Mouse (Mus musculus): Measurements from ENCODE around the gene Cks1b. TPM values are rescaled to one million over a fixed set of nuclear protein-coding genes. Genes with fewer than 3 reads are reported as not detected.
A peak's percentile ranks its signal among the peaks of the same experiment; 100 is the strongest.
"Not testable (repeated sequence)": the region's sequence is repeated elsewhere in the genome, so short reads cannot be mapped to it uniquely, and the experiment has no call there.

The Cks1b gene
- total RNA-seq, 2 experiments from 2014 or later, result 5.1 to 5.4 TPM

- intact Hi-C loops (cut with DNase I), result no loop called here
- peak; percentile 92 to 93 for DNase-seq
Observed at GRCm38 (mm10) chr3:89430171-89431159, 12.3 kb upstream of the Cks1b start, which contains the start of gene Pygo2. Gene Pygo2 (plus strand): TSS chr3:89430214.

DNA sequence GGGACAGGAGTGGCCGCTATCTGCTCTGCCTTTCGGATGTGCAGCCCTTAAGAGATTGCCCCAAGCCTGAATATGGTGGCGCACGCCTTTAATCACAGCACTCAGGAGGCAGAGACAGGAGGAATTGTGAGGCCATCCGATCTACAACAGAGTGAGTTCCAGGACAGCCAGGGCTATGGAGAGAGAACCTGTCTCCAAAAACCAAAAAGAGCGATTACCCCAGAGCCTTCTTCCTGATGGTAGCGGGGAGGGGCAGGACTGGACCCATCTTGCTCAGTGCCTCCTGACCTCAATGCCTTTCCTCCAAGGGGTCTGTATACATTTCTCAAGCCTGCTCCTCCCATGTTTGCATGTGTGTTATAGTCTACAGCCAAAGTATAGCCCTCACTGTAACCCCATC, 10.8 kb upstream of the Cks1b start:
- DNase-seq; intact Hi-C loops (cut with DNase I): not testable (repeated sequence)

- intact Hi-C loops (cut with DNase I), result no loop called here
Observed at GRCm38 (mm10) chr3:89425876-89426275, 7.7 kb upstream of the Cks1b start.

GRCm38 (mm10) chr3:89425141-89425525, 7.0 kb upstream of the Cks1b start:
- DNase-seq, result no peak
- intact Hi-C loops (cut with DNase I), result no loop called here

More at GRCm38 (mm10) chr3:89425876-89426275, 7.7 kb upstream of the Cks1b start:
- DNase-seq, result no peak

DNA sequence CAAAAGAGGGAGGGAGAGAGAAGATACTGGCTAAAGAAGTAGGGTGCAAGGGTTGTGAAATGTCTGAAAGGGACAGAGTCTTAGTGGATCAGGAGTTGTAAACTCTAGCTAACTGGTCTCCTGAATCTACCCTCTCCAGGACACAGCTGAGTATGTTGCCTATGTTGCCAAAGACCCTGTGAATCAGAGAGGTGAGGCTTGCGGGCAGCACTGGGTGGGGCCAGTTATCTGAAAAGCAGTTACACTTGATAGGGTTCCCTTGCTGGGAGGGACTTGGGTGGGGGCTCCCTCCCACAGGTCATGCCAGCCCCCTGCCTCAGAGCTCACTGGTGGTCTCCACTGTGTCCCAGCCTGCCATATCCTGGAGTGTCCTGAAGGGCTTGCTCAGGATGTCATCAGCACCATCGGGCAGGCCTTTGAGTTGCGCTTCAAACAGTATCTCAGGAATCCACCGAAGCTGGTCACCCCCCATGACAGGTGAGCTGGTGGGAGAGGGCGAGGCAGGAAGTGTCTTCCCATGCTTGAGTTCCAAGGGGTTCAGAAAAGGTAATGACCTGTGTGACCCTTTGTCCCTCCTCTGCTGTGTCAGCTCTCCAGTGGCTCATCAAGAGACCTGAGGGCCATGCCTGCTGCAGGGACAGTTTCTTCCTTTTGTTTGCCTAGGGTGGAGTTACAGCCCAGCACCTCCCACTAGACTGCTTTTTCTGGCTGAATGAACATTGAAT, 6.4 kb upstream of the Cks1b start:
- intact Hi-C loops (cut with DNase I), result no loop called here

GRCm38 (mm10) chr3:89422556-89423205, 4.5 kb upstream of the Cks1b start:
- no peak for DNase-seq
- intact Hi-C loops (cut with DNase I), result no loop called here

More for the DNA sequence above, 6.4 kb upstream of the Cks1b start:
- no peak for DNase-seq

DNA sequence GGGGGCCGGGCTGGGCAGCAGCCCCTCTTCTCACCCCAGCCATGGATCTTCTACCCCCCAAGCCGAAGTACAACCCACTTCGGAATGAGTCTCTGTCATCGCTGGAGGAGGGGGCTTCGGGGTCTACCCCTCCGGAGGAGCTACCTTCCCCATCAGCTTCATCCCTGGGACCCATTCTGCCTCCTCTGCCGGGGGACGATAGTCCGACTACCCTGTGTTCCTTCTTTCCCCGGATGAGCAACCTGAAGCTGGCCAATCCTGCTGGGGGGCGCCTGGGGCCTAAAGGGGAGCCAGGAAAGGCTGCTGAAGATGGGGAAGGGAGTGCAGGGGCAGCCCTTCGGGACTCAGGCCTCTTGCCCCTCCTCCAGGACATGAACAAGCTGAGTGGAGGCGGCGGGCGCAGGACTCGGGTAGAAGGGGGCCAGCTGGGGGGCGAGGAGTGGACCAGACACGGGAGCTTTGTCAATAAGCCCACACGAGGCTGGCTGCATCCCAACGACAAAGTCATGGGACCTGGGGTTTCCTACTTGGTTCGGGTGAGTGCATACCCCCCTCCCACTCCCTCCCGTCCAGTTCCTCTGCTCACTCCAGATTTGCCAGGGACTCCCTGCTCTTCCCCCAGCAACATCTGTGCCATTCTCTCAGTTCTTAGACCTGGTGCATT, 3.8 kb upstream of the Cks1b start:
- intact Hi-C loops (cut with DNase I), result loop anchor here (2.0 kb wide), 1 partner anchor 15 kb away; the partner anchor contains the start of gene Pbxip1

GRCm38 (mm10) chr3:89421002-89421774, 3.0 kb upstream of the Cks1b start:
- intact Hi-C loops (cut with DNase I), result loop anchor here (2.0 kb wide), 1 partner anchor 16 kb away; the partner anchor contains the start of gene Pbxip1
- peak; percentile 74 to 82 for DNase-seq

More for the DNA sequence above, 3.8 kb upstream of the Cks1b start:
- no peak for DNase-seq

GRCm38 (mm10) chr3:89420421-89420820, 2.2 kb upstream of the Cks1b start:
- intact Hi-C loops (cut with DNase I), result loop anchor here (2.0 kb wide), 1 partner anchor 16 kb away; the partner anchor contains the start of gene Pbxip1
- DNase-seq, result no peak

GRCm38 (mm10) chr3:89419981-89420380, 1.8 kb upstream of the Cks1b start:
- DNase-seq, result no peak
- intact Hi-C loops (cut with DNase I), result loop anchor here (2.0 kb wide), 1 partner anchor 17 kb away; the partner anchor contains the start of gene Pbxip1

GRCm38 (mm10) chr3:89419571-89419970, 1.4 kb upstream of the Cks1b start:
- intact Hi-C loops (cut with DNase I), result no loop called here
- DNase-seq, result peak; percentile 63 to 77

- intact Hi-C loops (cut with DNase I), result no loop called here
Observed at GRCm38 (mm10) chr3:89418861-89419250, 673 bp upstream of the Cks1b start.

GRCm38 (mm10) chr3:89417840-89418169, 378 bp downstream of the Cks1b start:
- intact Hi-C loops (cut with DNase I), result no loop called here
- no peak for DNase-seq

More at GRCm38 (mm10) chr3:89418861-89419250, 673 bp upstream of the Cks1b start:
- DNase-seq, result peak; percentile 79 to 80

- intact Hi-C loops (cut with DNase I), result no loop called here
- no peak for DNase-seq
Observed at GRCm38 (mm10) chr3:89417131-89417530, 1.1 kb downstream of the Cks1b start.

DNA sequence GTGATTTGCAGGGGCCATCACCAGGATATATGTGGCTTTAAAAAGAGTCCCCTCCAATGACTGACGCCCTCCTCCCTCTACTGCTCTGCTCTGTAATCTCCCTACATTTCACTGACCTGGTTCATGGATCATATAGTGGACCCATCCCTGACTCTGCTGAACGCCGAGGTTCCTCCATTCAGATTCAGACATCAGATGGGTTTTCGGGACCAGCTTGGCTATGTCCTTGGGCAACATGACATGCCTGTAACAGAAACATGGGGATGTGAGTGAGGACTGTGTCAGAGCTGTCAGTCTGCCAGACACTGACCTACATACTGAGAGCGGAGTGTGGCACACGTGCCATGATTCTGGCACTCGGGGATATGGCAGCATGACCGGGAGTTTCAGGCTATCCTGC, 2.0 kb downstream of the Cks1b start:
- no peak for DNase-seq
- intact Hi-C loops (cut with DNase I), result no loop called here

GRCm38 (mm10) chr3:89411490-89412393, 6.4 kb downstream of the Cks1b start, which contains the start of gene Flad1:
Gene Flad1 (minus strand): TSS chr3:89411870.
- intact Hi-C loops (cut with DNase I), result loop anchor here (2.0 kb wide), 1 partner anchor 15 kb away; no protein-coding TSS in a partner anchor
- DNase-seq, result peak; percentile 100

GRCm38 (mm10) chr3:89410864-89411263, 7.3 kb downstream of the Cks1b start:
- no peak for DNase-seq
- intact Hi-C loops (cut with DNase I), result loop anchor here (2.0 kb wide), 1 partner anchor 14 kb away; no protein-coding TSS in a partner anchor

GRCm38 (mm10) chr3:89409701-89410100, 8.5 kb downstream of the Cks1b start:
- no peak for DNase-seq
- intact Hi-C loops (cut with DNase I), result loop anchor here (2.0 kb wide), 1 partner anchor 13 kb away; no protein-coding TSS in a partner anchor
